Mouse (Mus musculus) spleen, adult 2 months (tissue): ENCODE results near the gene Rp9. TPM values are rescaled to one million over a fixed set of nuclear protein-coding genes. Genes with fewer than 3 reads are reported as not detected.

Experiments used
- DNase-seq, 2 experiments: peaks; one replicate each; pipeline versions ENCODE4 v3.0.0 to v3.0.0-alpha.2; 2012 to 2021; ENCODE audit warnings: low spot score in 2 of 2, low read depth in 1 of 2
- H3K27ac ChIP-seq: fragments of 200-500 bp; 2 replicates; pipeline ENCODE4 v1.5.1; 2012; ENCODE audit warnings: low read length, inconsistent platforms; ENCODE audit not compliant: insufficient read depth
- H3K27me3 ChIP-seq: fragments of 200-500 bp; 2 replicates; pipeline ENCODE4 v1.6.1; 2012; ENCODE audit warnings: mild to moderate bottlenecking, moderate library complexity, low read length, inconsistent platforms; ENCODE audit not compliant: control insufficient read depth, insufficient read depth
- H3K36me3 ChIP-seq: fragments of 200-500 bp; 2 replicates; pipeline ENCODE4 v1.6.1; 2012; ENCODE audit warnings: mild to moderate bottlenecking, low read length, inconsistent platforms; ENCODE audit not compliant: control insufficient read depth, insufficient read depth
- H3K4me1 ChIP-seq: fragments of 200-500 bp; 2 replicates; pipeline ENCODE4 v1.6.1; 2011; ENCODE audit warnings: inconsistent platforms; ENCODE audit not compliant: control insufficient read depth, insufficient read depth, insufficient read length
- H3K4me3 ChIP-seq: fragments of 200-500 bp; 2 replicates; pipeline ENCODE4 v1.5.1; 2011; ENCODE audit warnings: mild to moderate bottlenecking, inconsistent platforms; ENCODE audit not compliant: insufficient read depth, insufficient read length; ENCODE audit errors: extremely low read depth
- CTCF ChIP-seq: fragments of 200-500 bp; IDR thresholded peaks from 2 replicates; pipeline ENCODE4 v1.5.1; 2011; ENCODE audit warnings: mild to moderate bottlenecking, inconsistent platforms; ENCODE audit not compliant: insufficient read depth, insufficient read length, insufficient replicate concordance; ENCODE audit errors: extremely low read depth
- POLR2A ChIP-seq: fragments of 200-500 bp; IDR thresholded peaks from 2 replicates; pipeline ENCODE4 v1.6.1; 2011; ENCODE audit warnings: low read depth, low read length, inconsistent platforms
- WGBS: fragments of 180-500 bp; shearing (Covaris S2); methylation state at CpG from one replicate; pipeline ENCODE4 v1.1.7; 2018; 5-methylcytosine and 5-hydroxymethylcytosine counted together
- polyA plus RNA-seq: library from polyadenylated mRNA; depleted of rRNA; stranded (reverse); fragments of >200 nt; gene quantifications from 2 replicates; pipeline ENCODE4 v1.2.3, GENCODE M21; 2012; rRNA removed

The Rp9 gene
- polyA plus RNA-seq, 1 experiment: 64.8 TPM

DNA sequence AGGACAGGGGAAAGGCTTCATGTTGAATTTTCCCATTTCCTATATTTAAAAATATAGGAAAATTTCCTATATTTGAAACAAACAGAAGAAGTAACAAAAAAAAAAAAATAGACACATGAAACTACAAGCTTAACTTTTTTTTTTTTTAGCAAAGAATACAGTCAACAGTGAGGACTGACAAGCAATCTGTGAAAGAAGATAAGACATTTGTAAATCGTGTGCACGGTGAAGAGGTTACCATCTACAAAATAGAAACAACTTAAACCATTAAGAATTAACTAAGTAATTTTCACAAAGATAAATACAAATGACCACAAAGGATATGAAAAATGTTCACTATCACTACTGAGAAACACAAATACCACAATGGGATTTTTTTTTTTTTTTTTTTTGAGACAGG is 103.3 kb downstream of the Rp9 start:
- H3K36me3 ChIP-seq: peaks cover 1% of the 10 kb centered on the region; the same call in 1 of the 2 replicates
- 74% methylated on average over 2 of the region's 2 CpGs for WGBS
- TF ChIP-seq CTCF (no peak), POLR2A (no peak)
- H3K27ac ChIP-seq: no peak overlapping the region
- no peaks in the 10 kb centered on the region for H3K27me3 ChIP-seq
- H3K4me1 ChIP-seq: no peaks in the 10 kb centered on the region
- no peak for DNase-seq
- no peak overlapping the region for H3K4me3 ChIP-seq

Other genes starting within 250 kb of the Rp9 start
- 13.8 and 15.1 TPM in 2 replicates for gene Zfp809, start 244.0 kb downstream of the Rp9 start, polyA plus RNA-seq
- 0.13 and 0.15 TPM in 2 replicates for gene Zfp599, start 209.8 kb downstream of the Rp9 start, polyA plus RNA-seq
- 3.7 and 4.0 TPM in 2 replicates for gene Zfp810, start 162.1 kb downstream of the Rp9 start, polyA plus RNA-seq
- gene Anln, start 80.6 kb downstream of the Rp9 start, polyA plus RNA-seq: 1.3 and 1.7 TPM in 2 replicates
- gene 9530077C05Rik, start 58.2 kb downstream of the Rp9 start, polyA plus RNA-seq: 0.21 and 0.36 TPM in 2 replicates
- gene Gm17545, start 15.5 kb downstream of the Rp9 start, polyA plus RNA-seq: not detected in 2 replicates
- 11.5 and 13.7 TPM in 2 replicates for gene Bbs9, start 6.0 kb upstream of the Rp9 start, polyA plus RNA-seq